Mouse (Mus musculus): Measurements from ENCODE around the gene Slc22a8.

DNA sequence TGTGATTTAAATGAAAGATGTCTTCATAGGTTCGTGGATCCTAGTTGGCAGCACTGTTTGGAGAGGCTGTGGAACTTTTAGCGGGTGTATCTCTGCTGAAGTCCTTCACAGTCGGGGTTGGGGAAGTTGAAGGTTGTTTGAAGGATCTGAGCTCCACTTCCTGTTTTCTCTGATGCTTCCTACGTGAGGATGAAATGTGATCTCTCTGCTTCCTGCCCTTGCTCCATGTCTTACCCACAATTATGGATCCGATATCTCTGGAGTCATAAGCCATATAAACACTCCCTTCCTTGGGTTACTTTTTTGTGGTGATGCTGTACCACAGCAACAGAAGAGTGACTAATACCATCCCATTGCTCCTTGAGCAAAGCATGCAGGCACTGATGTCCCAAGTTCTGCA, 51.0 kb downstream of the Slc22a8 start:
- TF ChIP-seq POLR2A (IDR thresholded peaks at IDR 0.05; ENCODE audit: insufficient read depth, low read depth, low read length) (no peak), CTCF (IDR thresholded peaks at IDR 0.05; ENCODE audit: insufficient read depth, low read depth, low read length) (no peak)
